Mouse (Mus musculus): ENCODE measurements at regions not wholly inside any gene's neighbourhood (a gene's known extent, or its start where the extent isn't known, plus 50 kb on each side); places are given as distances from the start of the nearest gene placed in this dataset.

DNA sequence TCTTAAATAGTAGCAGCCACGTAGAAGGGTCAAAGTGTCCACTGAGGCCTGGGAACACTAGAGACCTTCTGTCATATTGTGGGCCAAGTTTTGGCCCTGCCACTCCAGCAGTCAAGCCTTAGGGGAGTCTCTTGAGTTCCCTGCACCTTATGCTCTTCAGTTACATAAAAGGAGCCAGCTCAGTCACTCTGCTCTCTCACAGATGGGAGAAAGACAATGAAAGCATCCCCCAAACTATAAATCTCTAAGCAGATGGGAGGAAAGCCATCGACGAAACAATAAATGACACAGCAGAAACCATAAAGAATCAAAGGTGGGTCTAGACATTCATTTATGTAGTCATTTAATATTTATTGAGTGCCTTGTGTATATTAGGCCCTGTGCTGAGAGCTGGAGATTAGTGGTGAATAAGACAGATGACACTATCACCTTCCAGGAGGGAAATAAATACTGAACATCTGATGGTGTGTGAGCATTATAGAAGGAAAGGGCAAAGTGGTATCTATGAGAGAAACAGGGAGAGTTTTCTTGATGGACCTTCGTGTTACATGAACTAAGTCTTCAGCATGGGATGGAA is 137.5 kb upstream of the Synpr start:
- no peak for DNase-seq (ENCODE audit: low spot score)

DNA sequence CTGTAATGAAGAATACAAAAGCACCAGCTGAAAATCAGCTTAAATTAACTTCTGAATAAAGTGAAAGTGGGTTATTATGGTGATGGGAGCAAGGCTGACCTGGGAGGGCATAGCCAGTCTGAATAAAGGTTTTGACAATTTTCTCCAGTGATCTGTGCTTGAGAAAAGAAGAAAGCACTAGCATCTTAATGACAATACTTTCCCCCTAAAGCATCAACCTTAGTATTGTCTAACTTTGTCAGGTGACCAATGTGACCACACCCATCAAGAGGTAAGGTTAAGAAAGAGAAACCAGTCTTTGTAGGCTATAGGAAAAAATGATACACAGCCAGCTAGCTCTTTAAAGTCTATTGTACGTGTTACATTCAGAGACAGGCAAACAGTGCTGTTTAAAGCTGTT is 135.0 kb upstream of the Synpr start:
- no peak for DNase-seq (ENCODE audit: low spot score)

DNA sequence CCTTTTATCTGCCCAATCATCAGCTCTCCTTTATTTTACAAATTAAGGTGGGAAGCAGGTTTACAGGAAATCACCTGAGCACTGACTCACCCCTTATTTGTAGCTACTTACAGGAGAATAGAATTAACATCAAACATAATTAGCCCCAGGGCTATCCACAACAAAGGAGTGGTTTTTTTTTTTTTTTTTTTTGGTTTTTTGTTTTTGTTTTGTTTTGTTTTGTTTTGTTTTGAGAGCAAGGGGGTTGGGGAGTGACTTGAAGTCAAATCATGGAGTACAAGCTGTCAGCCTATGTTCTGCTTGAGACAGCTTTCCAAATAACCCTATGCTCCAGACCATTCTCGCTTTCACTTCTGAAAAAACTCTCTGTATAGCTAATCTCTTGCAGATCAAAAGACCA is 132.9 kb upstream of the Synpr start:
- DNase-seq (ENCODE audit: low spot score), result no peak

DNA sequence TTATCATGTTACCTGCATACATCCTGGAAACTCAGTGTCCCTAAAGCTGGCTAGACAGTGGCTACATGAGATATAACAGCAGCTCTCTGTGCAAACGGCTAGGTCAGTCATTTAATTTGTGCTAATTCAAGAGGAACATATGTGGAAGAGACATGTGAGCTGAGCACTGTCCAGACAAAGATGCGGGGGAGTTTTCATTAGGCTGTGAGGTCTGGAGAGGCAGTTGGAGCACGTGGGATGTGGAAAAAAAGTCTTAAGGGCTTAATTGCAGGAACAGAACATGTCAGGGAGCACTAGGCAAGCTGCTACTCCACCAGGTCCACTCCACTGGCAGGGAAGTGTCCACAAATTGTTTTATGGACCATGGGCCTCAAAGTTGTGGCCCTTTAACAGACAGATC is 108.4 kb upstream of the Synpr start:
- DNase-seq (ENCODE audit: low spot score), result no peak

DNA sequence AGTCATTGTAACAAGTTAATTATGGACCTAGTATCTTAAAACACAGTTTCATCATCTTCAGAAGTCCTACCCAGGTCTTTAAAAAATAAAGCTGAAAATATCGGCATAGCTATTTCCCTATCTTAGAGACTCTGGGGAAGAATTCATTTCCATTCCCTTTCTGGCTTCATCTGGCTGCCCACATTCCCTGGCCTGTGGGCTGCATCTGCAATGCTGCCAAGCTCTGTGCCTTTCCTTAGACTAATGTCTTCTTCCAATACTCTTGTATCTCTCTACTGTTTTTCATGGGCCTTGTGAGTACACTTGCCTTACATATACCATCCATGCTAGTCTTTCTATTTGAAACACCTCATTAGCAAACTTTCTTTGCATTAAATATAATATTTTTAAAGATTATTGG is 106.7 kb upstream of the Synpr start:
- no peak for DNase-seq (ENCODE audit: low spot score)

DNA sequence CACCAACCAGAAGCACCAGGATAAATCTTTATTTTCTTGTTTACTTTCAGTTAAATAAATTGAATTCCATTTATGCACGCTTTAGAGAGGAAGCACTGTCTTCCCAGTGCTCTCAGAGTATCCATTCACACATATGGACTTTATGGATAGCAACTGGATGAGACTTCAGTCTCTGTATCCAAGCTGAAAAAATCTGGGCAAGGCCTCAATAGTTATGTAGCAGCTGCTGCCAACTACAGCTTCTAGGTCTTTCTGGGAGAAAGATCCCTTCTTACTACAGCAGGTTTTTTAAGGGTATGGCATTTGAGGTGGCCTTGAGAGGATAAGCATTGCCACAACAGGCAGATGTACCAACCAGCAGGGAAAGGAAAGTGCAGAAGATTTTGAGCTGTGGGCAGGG is 93.8 kb upstream of the Synpr start:
- no peak for DNase-seq (ENCODE audit: low spot score)

DNA sequence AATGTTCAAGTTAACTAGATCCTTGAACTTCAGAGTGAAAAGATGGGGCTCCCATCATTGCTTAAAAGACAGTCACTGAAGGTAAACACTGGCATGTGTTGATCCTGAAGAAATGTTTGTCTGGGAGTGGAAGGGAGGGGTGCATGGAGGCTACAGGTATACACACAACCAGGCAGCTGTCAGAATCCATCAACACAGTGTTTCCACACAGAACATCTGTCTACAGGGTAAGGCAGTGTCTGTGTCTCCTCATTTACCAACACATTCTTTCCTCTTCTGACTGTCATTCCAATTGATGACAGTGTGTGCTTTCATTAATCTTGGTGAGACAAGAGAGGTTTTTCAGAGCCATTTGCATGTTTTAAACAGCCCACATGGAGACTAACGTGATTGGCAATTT is 91.8 kb upstream of the Synpr start:
- DNase-seq (ENCODE audit: low spot score), result no peak

DNA sequence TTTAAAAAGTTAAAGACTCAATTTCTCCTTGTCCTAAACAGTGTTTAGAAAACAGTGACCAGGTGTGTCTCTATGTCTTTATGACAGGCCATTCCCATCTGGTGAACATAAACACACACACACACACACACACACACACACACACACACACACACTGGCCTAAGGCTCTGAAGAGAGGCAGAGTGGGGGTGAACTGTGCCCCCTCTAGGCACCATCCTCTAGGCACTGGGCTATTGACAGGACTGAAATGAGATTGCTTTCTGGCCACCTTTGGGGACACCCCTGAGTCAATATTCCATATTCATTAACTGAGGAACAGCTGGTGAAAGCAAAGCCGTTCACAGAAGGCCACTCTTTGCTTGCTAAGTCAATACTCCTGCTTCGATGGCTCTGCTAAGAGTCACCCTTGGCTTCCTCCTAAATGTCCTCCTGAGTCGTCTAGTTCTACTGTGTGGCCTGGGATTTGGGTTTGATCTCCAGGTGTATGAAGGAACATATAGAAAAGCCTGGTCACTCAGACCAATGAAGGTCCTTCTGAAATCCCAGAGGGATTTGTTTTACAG is 87.2 kb upstream of the Synpr start:
- DNase-seq (ENCODE audit: low spot score), result no peak

DNA sequence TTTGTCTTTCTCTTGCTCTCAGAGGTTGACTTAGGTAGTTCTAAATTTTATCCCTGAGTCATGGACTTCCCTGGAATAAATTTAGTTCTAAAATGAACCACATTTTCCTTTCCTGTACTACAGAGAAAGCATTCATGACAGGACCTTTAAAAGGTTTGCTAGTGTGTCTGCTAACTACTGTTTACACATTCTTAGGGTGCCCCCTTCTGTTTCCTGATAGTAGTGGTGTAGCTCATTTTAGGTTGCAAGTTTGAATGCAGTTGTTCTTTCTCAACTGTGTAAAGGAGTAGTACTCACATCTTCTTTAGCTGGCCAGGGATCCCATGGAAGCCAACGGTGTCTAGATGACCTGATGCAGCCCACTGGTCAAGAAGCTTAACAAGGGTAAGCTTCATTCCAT is 86.1 kb upstream of the Synpr start:
- peak; percentile 69 for DNase-seq (ENCODE audit: low spot score)

DNA sequence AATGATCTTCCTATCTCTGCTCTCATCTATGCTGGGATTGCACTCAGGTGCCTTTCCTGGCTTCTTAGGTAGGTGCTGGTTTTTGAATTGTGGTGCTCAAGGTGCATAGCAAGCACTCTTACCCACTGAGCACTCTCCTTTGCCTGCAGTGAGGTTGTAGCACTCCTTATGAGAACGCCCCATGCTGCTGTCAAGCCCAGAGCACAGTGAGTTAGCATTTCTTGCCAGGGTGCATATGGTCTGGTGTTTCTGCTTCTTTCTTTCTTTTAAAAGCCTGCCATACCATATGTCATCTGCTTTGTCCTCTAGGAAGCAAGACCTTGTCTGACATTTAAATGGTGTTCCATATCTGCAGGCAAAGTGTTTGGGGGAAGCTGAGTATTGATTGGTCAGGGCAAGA is 71.9 kb upstream of the Synpr start:
- no peak for DNase-seq (ENCODE audit: low spot score)
